Mouse (Mus musculus) intestine, embryonic 14.5 days (tissue): ENCODE measurements around the gene Disp1. TPM values are rescaled to one million over a fixed set of nuclear protein-coding genes. Genes with fewer than 3 reads are reported as not detected.

Experiments used
- ATAC-seq: fragments of 200-750 bp; cut with Nextera tagmentation; replicated peaks from 2 replicates; pipeline ENCODE4 v1.8.0; 2017; ENCODE audit warnings: low read depth, moderate number of reproducible peaks, moderate TSS enrichment, moderate library complexity; ENCODE audit not compliant: low FRiP score, low TSS enrichment
- DNase-seq: peaks from one replicate; pipeline ENCODE4 v3.0.0-alpha.2; 2018; ENCODE audit warnings: low spot score
- H3K27ac ChIP-seq: fragments of 300-500 bp; sonication (generic); 2 replicates; pipeline ENCODE4 v1.5.1; 2014; ENCODE audit warnings: low read depth, mild to moderate bottlenecking, control low read depth
- H3K27me3 ChIP-seq: fragments of 300-500 bp; sonication (generic); replicated peaks from 2 replicates; pipeline ENCODE4 v1.6.1; 2014; ENCODE audit warnings: low read length, control low read depth; ENCODE audit not compliant: control insufficient read depth, insufficient read depth
- H3K36me3 ChIP-seq: fragments of 300-500 bp; sonication (generic); 2 replicates; pipeline ENCODE4 v1.6.1; 2014; ENCODE audit warnings: low read length, control low read depth; ENCODE audit not compliant: control insufficient read depth, insufficient read depth
- H3K4me1 ChIP-seq: fragments of 300-500 bp; sonication (generic); replicated peaks from 2 replicates; pipeline ENCODE4 v1.6.1; 2014; ENCODE audit warnings: low read length, control low read depth, mixed read lengths; ENCODE audit not compliant: control insufficient read depth, insufficient read depth
- H3K4me2 ChIP-seq: fragments of 300-500 bp; sonication (generic); 2 replicates; pipeline ENCODE4 v1.6.1; 2014; ENCODE audit warnings: low read length
- H3K4me3 ChIP-seq: fragments of 300-500 bp; sonication (generic); 2 replicates; pipeline ENCODE4 v1.5.1; 2014; ENCODE audit warnings: low read depth, low read length, control low read depth, mixed read lengths
- H3K9ac ChIP-seq: fragments of 300-500 bp; sonication (generic); 2 replicates; pipeline ENCODE4 v1.6.1; 2014; ENCODE audit warnings: mild to moderate bottlenecking, low read length
- H3K9me3 ChIP-seq: fragments of 300-500 bp; sonication (generic); 2 replicates; pipeline ENCODE4 v1.6.1; 2016; ENCODE audit warnings: low read length, control low read depth; ENCODE audit not compliant: control insufficient read depth
- WGBS: fragments of 180-500 bp; shearing (Covaris S2); extraction: QIAGEN DNeasy Blood & Tissue Kit; methylation state at CpG from one replicate; pipeline ENCODE4 v1.1.7; 2014; 5-methylcytosine and 5-hydroxymethylcytosine counted together
- polyA plus RNA-seq: library from polyadenylated mRNA; unstranded; fragments of >200 nt; fragmentation: Nextera tagmentation; extraction: Ambion mirVana; gene quantifications from 2 replicates; pipeline ENCODE4 v1.2.1, GENCODE M21; 2014

Disp1 gene
- polyA plus RNA-seq, 1 experiment from 2014 or later = 12.1 TPM

GRCm38 (mm10) chr1:183243293-183243692, 22.0 kb upstream of the Disp1 start:
- Histone ChIP-seq H3K9ac (no peak overlapping the region), H3K27me3 (no peaks in the 10 kb centered on the region), H3K9me3 (no peaks in the 10 kb centered on the region), H3K36me3 (no peaks in the 10 kb centered on the region), H3K4me3 (no peak overlapping the region), H3K27ac (no peak overlapping the region), H3K4me1 (no peaks in the 10 kb centered on the region), H3K4me2 (no peak overlapping the region)
- no peak for ATAC-seq
- WGBS = 74% methylated on average over 7 of the region's 7 CpGs
- DNase-seq = no peak

GRCm38 (mm10) chr1:183237901-183238300, 16.6 kb upstream of the Disp1 start:
- no peaks in the 10 kb centered on the region; the same call in 1 of the 2 replicates for H3K4me1 ChIP-seq
- H3K27me3 ChIP-seq = no peaks in the 10 kb centered on the region
- H3K36me3 ChIP-seq = no peaks in the 10 kb centered on the region
- 17% methylated on average over 2 of the region's 2 CpGs for WGBS
- H3K9me3 ChIP-seq = no peaks in the 10 kb centered on the region
- no peak overlapping the region for H3K4me2 ChIP-seq
- DNase-seq (no peak), ATAC-seq (no peak)
- no peak overlapping the region for H3K4me3 ChIP-seq
- H3K27ac ChIP-seq = no peak overlapping the region
- no peak overlapping the region for H3K9ac ChIP-seq

- Histone ChIP-seq H3K27ac (no peak overlapping the region), H3K9ac (no peak overlapping the region), H3K9me3 (no peaks in the 10 kb centered on the region), H3K4me3 (no peak overlapping the region), H3K4me1 (no peaks in the 10 kb centered on the region; the same call in 1 of the 2 replicates), H3K27me3 (no peaks in the 10 kb centered on the region), H3K4me2 (no peak overlapping the region), H3K36me3 (no peaks in the 10 kb centered on the region)
- ATAC-seq = no peak
- WGBS = 92% methylated on average over 5 of the region's 5 CpGs
- DNase-seq = no peak
Measured at GRCm38 (mm10) chr1:183236460-183236859, 15.1 kb upstream of the Disp1 start.

- Histone ChIP-seq H3K27ac (no peak overlapping the region), H3K36me3 (no peaks in the 10 kb centered on the region), H3K9ac (no peak overlapping the region), H3K4me3 (no peak overlapping the region), H3K4me2 (no peak overlapping the region), H3K4me1 (no peaks in the 10 kb centered on the region; the same call in 1 of the 2 replicates), H3K27me3 (no peaks in the 10 kb centered on the region), H3K9me3 (no peaks in the 10 kb centered on the region)
- DNase-seq (no peak), ATAC-seq (no peak)
- WGBS = 58% methylated on average over 11 of the region's 11 CpGs
Measured at GRCm38 (mm10) chr1:183233679-183234174, 12.4 kb upstream of the Disp1 start.

GRCm38 (mm10) chr1:183232985-183233678, 11.8 kb upstream of the Disp1 start:
- no peaks in the 10 kb centered on the region for H3K9me3 ChIP-seq
- no peaks in the 10 kb centered on the region for H3K36me3 ChIP-seq
- no peaks in the 10 kb centered on the region for H3K27me3 ChIP-seq
- H3K27ac ChIP-seq = no peak overlapping the region
- no peak overlapping the region for H3K4me2 ChIP-seq
- ATAC-seq (no peak), DNase-seq (no peak)
- WGBS = 60% methylated on average over 7 of the region's 7 CpGs
- no peaks in the 10 kb centered on the region; the same call in 1 of the 2 replicates for H3K4me1 ChIP-seq
- no peak overlapping the region for H3K9ac ChIP-seq
- H3K4me3 ChIP-seq = no peak overlapping the region

- H3K27me3 ChIP-seq = no peaks in the 10 kb centered on the region
- no peaks in the 10 kb centered on the region for H3K9me3 ChIP-seq
- no peak overlapping the region for H3K9ac ChIP-seq
- H3K27ac ChIP-seq = no peak overlapping the region
- H3K36me3 ChIP-seq = no peaks in the 10 kb centered on the region
- WGBS = 77% methylated on average over 7 of the region's 7 CpGs
- no peak for ATAC-seq
- H3K4me1 ChIP-seq = no peaks in the 10 kb centered on the region; the same call in 1 of the 2 replicates
- no peak for DNase-seq
- no peak overlapping the region for H3K4me2 ChIP-seq
- H3K4me3 ChIP-seq = no peak overlapping the region
Measured at GRCm38 (mm10) chr1:183227469-183227868, 6.1 kb upstream of the Disp1 start.

- Histone ChIP-seq H3K4me1 (peaks cover 11% of the 10 kb centered on the region; the same call in 1 of the 2 replicates), H3K4me2 (no peak overlapping the region), H3K27ac (no peak overlapping the region), H3K27me3 (no peaks in the 10 kb centered on the region), H3K9me3 (no peaks in the 10 kb centered on the region), H3K9ac (no peak overlapping the region), H3K4me3 (no peak overlapping the region), H3K36me3 (no peaks in the 10 kb centered on the region)
- 90% methylated on average over 6 of the region's 6 CpGs for WGBS
- ATAC-seq (no peak), DNase-seq (no peak)
Measured at GRCm38 (mm10) chr1:183219021-183219420, 2.3 kb downstream of the Disp1 start.

- no peak for DNase-seq
- no peak for ATAC-seq
- Histone ChIP-seq H3K9ac (no peak overlapping the region), H3K9me3 (no peaks in the 10 kb centered on the region), H3K4me2 (no peak overlapping the region), H3K27ac (no peak overlapping the region), H3K27me3 (no peaks in the 10 kb centered on the region), H3K36me3 (no peaks in the 10 kb centered on the region), H3K4me3 (no peak overlapping the region), H3K4me1 (peaks cover 15% of the 10 kb centered on the region; the same call in 1 of the 2 replicates)
- WGBS = 82% methylated on average over 4 of the region's 4 CpGs
Measured at GRCm38 (mm10) chr1:183216691-183217090, 4.6 kb downstream of the Disp1 start.

GRCm38 (mm10) chr1:183215706-183216105, 5.6 kb downstream of the Disp1 start:
- H3K27ac ChIP-seq = no peak overlapping the region
- no peaks in the 10 kb centered on the region for H3K36me3 ChIP-seq
- ATAC-seq = no peak
- no peak for DNase-seq
- H3K9me3 ChIP-seq = no peaks in the 10 kb centered on the region
- no peaks in the 10 kb centered on the region for H3K27me3 ChIP-seq
- H3K4me1 ChIP-seq = peaks cover 15% of the 10 kb centered on the region; the same call in 1 of the 2 replicates
- H3K4me2 ChIP-seq = no peak overlapping the region
- no peak overlapping the region for H3K4me3 ChIP-seq
- no peak overlapping the region for H3K9ac ChIP-seq
- WGBS = 85% methylated on average over 6 of the region's 6 CpGs
